34 mouse cellular contexts compared by ENCODE assay signal in genomic region chr13:93122321-93122720, GRCm38 (mm10).
"Had no signal": no experiment of that assay in that cellular context is flagged by ENCODE, and none has a peak within 500 bp of the region (broad histone marks: within the 10 kb centered on the region; RNA-seq: fewer than 3 reads in every experiment).

No protein-coding gene starts in this region.

- H3K36me3 ChIP-seq: heart, embryonic 12.5 days; heart, embryonic 13.5 days; heart, embryonic 15.5 days; hindbrain, embryonic 10.5 days; hindbrain, embryonic 12.5 days; hindbrain, embryonic 13.5 days; hindbrain, embryonic 15.5 days; intestine, embryonic 15.5 days; kidney, embryonic 15.5 days had no signal

- ATAC-seq: hindbrain, embryonic 16.5 days; hindbrain, postnatal 0 days; inflammation-experienced regulatory T-cells, adult 6 months; intestine, embryonic 15.5 days; intestine, embryonic 16.5 days; intestine, postnatal 0 days had no signal

- H3K27ac ChIP-seq: heart, embryonic 13.5 days; heart, embryonic 15.5 days; hindbrain, embryonic 10.5 days; hindbrain, embryonic 12.5 days; hindbrain, embryonic 13.5 days; hindbrain, embryonic 14.5 days; hindbrain, embryonic 15.5 days; hindbrain, postnatal 0 days; intestine, embryonic 15.5 days; kidney, embryonic 15.5 days; kidney, postnatal 0 days; layer of hippocampus, adult 2 months; left cerebral cortex, adult 2 months had no signal

- DNase-seq: heart, postnatal 14 days; heart, postnatal 36 days; heart, postnatal 4 days; kidney, adult 11 months; kidney, adult 18-20 months; kidney, adult 2 months; kidney, adult 8-10 months; kidney, adult 9 months; kidney, postnatal 10 days; kidney, postnatal 14 days; kidney, postnatal 25 days; kidney, postnatal 36 days; kidney, postnatal 4 days; layer of hippocampus, adult 9-11 months; layer of hippocampus, postnatal 36 days had no signal

- H3K9me3 ChIP-seq: heart, embryonic 12.5 days; heart, embryonic 15.5 days; hindbrain, embryonic 10.5 days; hindbrain, embryonic 12.5 days; hindbrain, embryonic 13.5 days; hindbrain, embryonic 15.5 days; intestine, embryonic 15.5 days; kidney, embryonic 15.5 days had no signal

- H3K4me1 ChIP-seq: heart, embryonic 12.5 days; heart, embryonic 13.5 days; heart, embryonic 15.5 days; hindbrain, embryonic 10.5 days; hindbrain, embryonic 12.5 days; hindbrain, embryonic 13.5 days; hindbrain, embryonic 15.5 days; intestine, embryonic 15.5 days; kidney, embryonic 15.5 days had no signal

- H3K4me3 ChIP-seq: heart, embryonic 12.5 days; heart, embryonic 13.5 days; heart, embryonic 15.5 days; hindbrain, embryonic 10.5 days; hindbrain, embryonic 12.5 days; hindbrain, embryonic 13.5 days; hindbrain, embryonic 15.5 days; intestine, embryonic 15.5 days; kidney, embryonic 15.5 days; layer of hippocampus, adult 2 months; left cerebral cortex, adult 2 months had no signal

- H3K9ac ChIP-seq: heart, embryonic 12.5 days; heart, embryonic 13.5 days; heart, embryonic 15.5 days; hindbrain, embryonic 12.5 days; hindbrain, embryonic 13.5 days; hindbrain, embryonic 14.5 days; hindbrain, embryonic 15.5 days; intestine, embryonic 15.5 days; kidney, embryonic 15.5 days had no signal

- H3K4me2 ChIP-seq: heart, embryonic 11.5 days; heart, embryonic 12.5 days; heart, embryonic 13.5 days; heart, embryonic 15.5 days; hindbrain, embryonic 12.5 days; hindbrain, embryonic 13.5 days; hindbrain, embryonic 14.5 days; hindbrain, embryonic 15.5 days; intestine, embryonic 15.5 days; kidney, embryonic 15.5 days had no signal

- H3K27me3 ChIP-seq: heart, embryonic 12.5 days; heart, embryonic 13.5 days; heart, embryonic 15.5 days; hindbrain, embryonic 12.5 days; hindbrain, embryonic 13.5 days; hindbrain, embryonic 15.5 days; intestine, embryonic 15.5 days; kidney, embryonic 15.5 days had no signal
